Mouse (Mus musculus) midbrain, embryonic 13.5 days (tissue): ENCODE measurements around the gene Frem2. TPM values are rescaled to one million over a fixed set of nuclear protein-coding genes. Genes with fewer than 3 reads are reported as not detected.
A peak's percentile ranks its signal among the peaks of the same experiment; 100 is the strongest.

Source experiments
- ATAC-seq: fragments of 200-750 bp; cut with Nextera tagmentation; 2 replicates; pipeline ENCODE4 v1.8.0; 2017; ENCODE audit warnings: mild to moderate bottlenecking, moderate TSS enrichment, moderate library complexity
- H3K27ac ChIP-seq: fragments of 300-500 bp; sonication (generic); 2 replicates; pipeline ENCODE4 v1.5.1; 2015; ENCODE audit warnings: inconsistent platforms, mild to moderate bottlenecking, moderate library complexity
- H3K27me3 ChIP-seq: fragments of 300-500 bp; sonication (generic); 2 replicates; pipeline ENCODE4 v1.6.1; 2015; ENCODE audit warnings: mild to moderate bottlenecking, inconsistent platforms
- H3K36me3 ChIP-seq: fragments of 300-500 bp; sonication (generic); 2 replicates; pipeline ENCODE4 v1.6.1; 2015; ENCODE audit warnings: mild to moderate bottlenecking, inconsistent platforms
- H3K4me1 ChIP-seq: fragments of 300-500 bp; sonication (generic); replicated peaks from 2 replicates; pipeline ENCODE4 v1.6.1; 2015; ENCODE audit warnings: inconsistent platforms
- H3K4me2 ChIP-seq: fragments of 300-500 bp; sonication (generic); replicated peaks from 2 replicates; pipeline ENCODE4 v1.6.1; 2015; ENCODE audit warnings: moderate library complexity, mild to moderate bottlenecking, inconsistent platforms
- H3K4me3 ChIP-seq: fragments of 300-500 bp; sonication (generic); replicated peaks from 2 replicates; pipeline ENCODE4 v1.5.1; 2015; ENCODE audit warnings: mild to moderate bottlenecking, inconsistent platforms
- H3K9ac ChIP-seq: fragments of 300-500 bp; sonication (generic); replicated peaks from 2 replicates; pipeline ENCODE4 v1.6.1; 2015; ENCODE audit warnings: mild to moderate bottlenecking, inconsistent platforms
- H3K9me3 ChIP-seq: fragments of 300-500 bp; sonication (generic); 2 replicates; pipeline ENCODE4 v1.6.1; 2016; ENCODE audit warnings: mild to moderate bottlenecking, inconsistent platforms
- WGBS: fragments of 180-500 bp; shearing (Covaris S2); methylation state at CpG from one replicate; pipeline ENCODE4 v1.1.7; 2015; 5-methylcytosine and 5-hydroxymethylcytosine counted together
- polyA plus RNA-seq: library from polyadenylated mRNA; unstranded; fragments of >200 nt; fragmentation: Nextera tagmentation; extraction: Ambion mirVana; gene quantifications from 2 replicates; pipeline ENCODE4 v1.2.1, GENCODE M21; 2015

Gene Frem2
- polyA plus RNA-seq, 1 experiment from 2014 or later = 1.0 TPM

DNA sequence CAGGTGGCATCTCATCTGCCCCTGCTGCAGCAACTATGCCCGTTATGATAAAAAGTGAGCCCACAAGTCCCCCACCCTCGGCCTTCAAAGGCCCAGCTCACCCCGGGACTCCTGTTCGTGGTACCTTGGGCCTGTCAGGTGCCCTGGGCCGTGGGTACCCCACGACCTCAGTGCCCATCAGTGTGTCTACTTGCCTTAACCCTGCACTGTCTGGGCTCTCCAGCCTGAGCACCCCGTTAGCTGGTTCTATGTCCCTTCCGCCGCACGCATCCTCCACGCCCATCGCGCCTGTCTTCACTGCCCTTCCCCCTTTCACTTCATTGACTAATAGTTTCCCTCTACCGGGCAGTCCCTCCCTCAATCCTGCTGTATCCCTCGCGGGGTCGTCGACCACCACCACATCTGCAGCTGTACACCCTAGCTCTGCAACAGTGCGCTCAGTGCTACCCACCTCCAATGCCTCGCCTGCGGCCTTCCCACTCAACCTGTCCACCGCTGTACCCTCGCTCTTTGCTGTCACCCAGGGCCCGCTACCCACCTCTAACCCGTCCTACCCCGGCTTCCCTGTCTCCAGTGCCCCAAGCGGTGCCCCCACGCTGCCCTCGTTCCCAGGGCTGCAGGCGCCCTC lies 178.6 kb downstream of the Frem2 start:
- Histone ChIP-seq H3K4me3 (no peak overlapping the region), H3K27ac (no peak overlapping the region), H3K4me1 (no peaks in the 10 kb centered on the region), H3K9me3 (no peaks in the 10 kb centered on the region), H3K36me3 (peaks cover 86% of the 10 kb centered on the region), H3K27me3 (no peaks in the 10 kb centered on the region), H3K4me2 (no peak overlapping the region), H3K9ac (no peak overlapping the region)
- peak; percentile 51 for ATAC-seq
- 97% methylated on average over 30 of the region's 30 CpGs for WGBS

DNA sequence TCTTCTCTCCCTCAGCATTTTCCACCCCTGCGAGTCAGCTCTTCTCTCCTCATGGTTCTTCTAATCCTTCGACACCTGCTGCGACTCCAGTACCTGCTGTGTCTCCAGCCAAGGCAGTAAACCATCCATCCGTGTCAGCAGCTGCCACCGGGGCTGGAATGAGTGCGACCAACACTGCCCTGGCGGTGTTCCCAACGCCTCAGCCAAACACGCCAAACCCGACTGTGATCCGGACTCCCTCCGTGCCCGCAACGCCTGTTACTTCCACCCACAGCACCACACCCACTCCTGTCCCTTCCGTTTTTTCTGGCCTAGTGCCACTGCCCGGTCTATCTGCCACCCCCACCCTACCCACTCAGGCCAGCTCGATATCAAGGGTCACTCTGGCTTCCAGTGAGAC lies 179.7 kb downstream of the Frem2 start:
- Histone ChIP-seq H3K27ac (no peak overlapping the region), H3K4me1 (no peaks in the 10 kb centered on the region), H3K9me3 (no peaks in the 10 kb centered on the region), H3K9ac (no peak overlapping the region), H3K4me2 (no peak overlapping the region), H3K27me3 (no peaks in the 10 kb centered on the region), H3K36me3 (peaks cover 92% of the 10 kb centered on the region), H3K4me3 (no peak overlapping the region)
- ATAC-seq = no peak
- 88% methylated on average over 17 of the region's 17 CpGs for WGBS

DNA sequence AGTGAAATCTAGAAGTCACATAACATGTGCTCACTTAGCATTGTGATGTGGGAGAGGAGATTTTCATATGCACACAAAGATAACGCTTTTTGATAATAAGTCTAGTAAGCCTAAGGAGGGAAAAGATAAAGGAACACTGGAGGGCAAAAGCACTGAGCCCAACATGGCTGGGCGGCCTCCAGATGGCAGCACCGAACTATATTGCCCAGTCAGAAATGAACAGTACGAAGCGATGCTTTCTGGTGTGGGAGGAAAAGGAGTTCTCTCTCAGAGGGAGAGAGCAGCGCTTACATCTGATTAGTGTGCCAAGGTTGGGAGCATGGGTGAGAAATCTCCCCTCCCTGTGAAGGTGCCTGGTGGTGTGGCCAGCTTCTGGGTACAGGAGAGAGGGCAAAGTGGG lies 181.3 kb downstream of the Frem2 start:
- 73% methylated on average over 6 of the region's 6 CpGs for WGBS
- peaks cover 93% of the 10 kb centered on the region for H3K36me3 ChIP-seq

DNA sequence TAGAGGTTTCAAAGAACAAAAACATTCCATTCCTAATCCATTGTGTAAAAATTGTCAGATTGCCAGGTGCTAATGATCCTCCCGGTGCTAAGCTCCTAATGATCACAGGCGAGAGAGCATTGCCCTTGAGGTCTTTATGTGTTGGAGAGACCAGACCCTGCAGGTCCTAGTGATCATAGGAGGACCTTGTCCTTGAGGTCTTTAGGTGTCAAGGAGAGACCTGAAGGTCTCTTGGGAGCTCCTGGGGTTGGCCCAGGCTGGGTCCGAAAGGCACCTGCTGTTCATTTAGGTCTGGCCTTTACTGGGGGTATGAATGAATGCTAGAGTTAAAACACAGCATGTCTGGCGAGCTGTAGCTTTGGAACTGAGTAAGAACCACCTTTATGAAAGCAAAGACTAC lies 183.0 kb downstream of the Frem2 start:
- H3K4me1 ChIP-seq = no peaks in the 10 kb centered on the region
- no peak for ATAC-seq
- no peak overlapping the region for H3K9ac ChIP-seq
- no peaks in the 10 kb centered on the region for H3K9me3 ChIP-seq
- peaks cover 93% of the 10 kb centered on the region for H3K36me3 ChIP-seq
- H3K4me3 ChIP-seq = no peak overlapping the region
- no peak overlapping the region for H3K4me2 ChIP-seq
- 82% methylated on average over 4 of the region's 4 CpGs for WGBS
- no peaks in the 10 kb centered on the region for H3K27me3 ChIP-seq
- no peak overlapping the region for H3K27ac ChIP-seq

More for the DNA sequence above, 181.3 kb downstream of the Frem2 start:
- H3K27me3 ChIP-seq = no peaks in the 10 kb centered on the region
- no peaks in the 10 kb centered on the region for H3K4me1 ChIP-seq
- ATAC-seq = no peak
- no peak overlapping the region for H3K4me3 ChIP-seq
- no peak overlapping the region for H3K9ac ChIP-seq
- H3K27ac ChIP-seq = no peak overlapping the region
- H3K4me2 ChIP-seq = no peak overlapping the region
- no peaks in the 10 kb centered on the region for H3K9me3 ChIP-seq

DNA sequence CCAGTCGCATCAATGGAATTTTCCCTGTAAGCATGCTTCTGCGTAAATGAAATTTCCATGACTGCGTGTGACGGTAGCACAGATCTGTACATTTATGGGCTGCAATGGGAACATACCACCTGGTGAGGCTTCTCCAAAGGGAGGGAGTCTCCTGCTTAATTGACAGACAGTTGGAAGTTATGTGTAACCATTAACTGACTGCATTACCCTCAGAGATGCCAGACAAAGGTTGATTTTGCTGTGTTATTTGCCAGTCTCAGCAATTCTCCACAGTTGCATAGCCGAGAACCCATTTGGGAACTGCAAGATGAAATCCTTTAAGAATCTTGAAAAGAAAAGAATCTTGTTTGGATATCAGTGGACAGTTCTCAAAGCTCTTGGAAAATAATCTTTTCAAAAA lies 185.1 kb downstream of the Frem2 start:
- Histone ChIP-seq H3K9me3 (no peaks in the 10 kb centered on the region), H3K9ac (no peak overlapping the region), H3K27me3 (no peaks in the 10 kb centered on the region), H3K36me3 (peaks cover 76% of the 10 kb centered on the region), H3K4me1 (peaks cover 10% of the 10 kb centered on the region), H3K27ac (no peak overlapping the region), H3K4me2 (no peak overlapping the region), H3K4me3 (no peak overlapping the region)
- 98% methylated on average over 5 of the region's 5 CpGs for WGBS
- no peak for ATAC-seq

DNA sequence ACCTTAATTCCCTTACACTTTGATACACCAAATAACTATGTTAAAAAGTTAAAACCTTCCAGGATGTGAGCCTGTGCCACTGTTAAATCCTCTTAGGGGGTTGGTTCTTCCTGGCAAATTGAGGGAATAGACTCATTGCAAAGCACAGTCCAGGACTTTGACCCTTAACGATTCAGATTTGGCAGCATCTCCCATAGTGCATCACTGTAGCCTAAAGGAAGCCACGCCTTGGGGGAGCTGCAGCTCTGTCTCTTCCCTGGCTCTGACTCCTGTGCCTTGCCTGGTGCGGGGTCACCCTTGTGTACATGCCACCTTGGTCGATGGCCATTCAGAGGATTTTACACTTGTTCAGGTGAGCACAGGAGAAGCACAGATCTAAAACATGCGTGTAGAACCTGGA lies 187.5 kb downstream of the Frem2 start:
- Histone ChIP-seq H3K27ac (no peak overlapping the region), H3K4me2 (no peak overlapping the region), H3K4me1 (peaks cover 34% of the 10 kb centered on the region), H3K36me3 (peaks cover 56% of the 10 kb centered on the region), H3K9ac (no peak overlapping the region), H3K4me3 (no peak overlapping the region), H3K27me3 (no peaks in the 10 kb centered on the region), H3K9me3 (no peaks in the 10 kb centered on the region)
- no peak for ATAC-seq
- WGBS = 94% methylated on average over 5 of the region's 5 CpGs

DNA sequence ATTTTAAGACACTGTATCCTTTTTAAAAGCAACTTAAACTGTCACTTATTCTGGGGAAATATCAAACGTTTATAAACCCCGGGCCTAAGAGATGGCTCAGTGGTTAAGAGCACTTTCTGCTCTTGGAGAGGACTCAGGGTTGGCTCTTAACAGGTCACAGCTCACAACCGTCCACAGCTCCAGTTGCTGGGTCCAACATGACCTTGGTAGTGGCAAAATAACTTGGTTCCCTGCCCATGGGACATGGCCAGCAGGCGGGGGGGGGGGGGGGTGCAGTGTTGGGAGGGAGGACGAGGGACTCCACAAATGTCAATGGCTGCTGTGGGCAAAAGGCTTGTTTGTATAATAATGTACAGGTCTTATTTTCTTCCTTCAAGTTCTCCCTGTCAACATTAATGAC lies 189.8 kb downstream of the Frem2 start:
- Histone ChIP-seq H3K4me3 (no peak overlapping the region; the same call in 1 of the 2 replicates), H3K9ac (no peak overlapping the region), H3K9me3 (no peaks in the 10 kb centered on the region), H3K36me3 (peaks cover 33% of the 10 kb centered on the region), H3K4me1 (peaks cover 39% of the 10 kb centered on the region), H3K4me2 (no peak overlapping the region), H3K27ac (no peak overlapping the region), H3K27me3 (no peaks in the 10 kb centered on the region)
- WGBS = 89% methylated on average over 5 of the region's 5 CpGs
- ATAC-seq = no peak

DNA sequence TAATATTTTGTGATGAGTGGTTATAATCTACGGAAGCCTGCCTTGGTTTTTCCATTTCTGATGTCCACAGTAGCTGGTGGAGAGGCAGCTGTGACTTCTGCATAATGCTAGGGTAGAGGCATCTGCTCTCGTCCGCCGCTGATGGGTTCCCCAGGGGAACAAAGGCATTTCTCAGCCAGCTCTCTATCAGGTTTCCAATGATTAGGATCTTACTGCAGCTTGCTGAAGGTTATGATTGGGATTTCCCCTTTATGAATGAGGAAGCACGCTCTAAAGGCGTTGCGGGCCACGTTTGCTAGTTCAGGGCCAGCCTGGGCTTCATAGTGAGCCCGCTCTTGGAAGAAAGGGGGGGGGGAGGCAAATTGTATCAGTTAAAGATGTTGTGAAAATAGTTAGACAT lies 190.7 kb downstream of the Frem2 start:
- ATAC-seq = no peak
- Histone ChIP-seq H3K27me3 (no peaks in the 10 kb centered on the region), H3K36me3 (peaks cover 25% of the 10 kb centered on the region), H3K4me1 (peaks cover 45% of the 10 kb centered on the region), H3K9ac (peak overlapping the region; percentile 54; the same call in 1 of the 2 replicates), H3K4me3 (peak overlapping the region; percentile 87), H3K27ac (no peak overlapping the region), H3K4me2 (peak overlapping the region; percentile 72), H3K9me3 (no peaks in the 10 kb centered on the region)
- WGBS = 68% methylated on average over 9 of the region's 9 CpGs

DNA sequence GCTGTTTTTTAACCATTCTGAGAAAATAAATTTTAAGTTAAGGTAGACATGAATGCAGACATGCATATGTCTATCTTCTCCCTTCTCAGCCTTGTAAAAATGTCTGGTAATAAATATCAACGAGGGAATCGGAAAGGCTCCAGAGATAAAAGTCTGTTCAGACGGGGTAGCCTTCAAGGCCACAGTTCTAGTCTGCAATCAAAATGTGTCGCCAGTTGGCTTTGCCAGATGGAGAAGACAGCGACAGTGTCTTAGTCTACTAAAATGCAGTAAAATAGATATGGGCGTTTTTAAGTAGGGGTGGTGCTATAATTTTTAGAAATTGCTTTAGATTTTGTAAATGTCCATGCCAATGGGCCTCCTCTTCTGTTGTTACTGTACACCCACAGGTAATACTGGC lies 191.8 kb downstream of the Frem2 start:
- Histone ChIP-seq H3K4me3 (peak overlapping the region; percentile 87), H3K27me3 (no peaks in the 10 kb centered on the region), H3K36me3 (peaks cover 24% of the 10 kb centered on the region), H3K4me1 (peaks cover 50% of the 10 kb centered on the region), H3K9ac (peak overlapping the region; percentile 53), H3K27ac (no peak overlapping the region), H3K4me2 (peak overlapping the region; percentile 72), H3K9me3 (no peaks in the 10 kb centered on the region)
- no peak for ATAC-seq
- WGBS = 67% methylated on average over 6 of the region's 6 CpGs

DNA sequence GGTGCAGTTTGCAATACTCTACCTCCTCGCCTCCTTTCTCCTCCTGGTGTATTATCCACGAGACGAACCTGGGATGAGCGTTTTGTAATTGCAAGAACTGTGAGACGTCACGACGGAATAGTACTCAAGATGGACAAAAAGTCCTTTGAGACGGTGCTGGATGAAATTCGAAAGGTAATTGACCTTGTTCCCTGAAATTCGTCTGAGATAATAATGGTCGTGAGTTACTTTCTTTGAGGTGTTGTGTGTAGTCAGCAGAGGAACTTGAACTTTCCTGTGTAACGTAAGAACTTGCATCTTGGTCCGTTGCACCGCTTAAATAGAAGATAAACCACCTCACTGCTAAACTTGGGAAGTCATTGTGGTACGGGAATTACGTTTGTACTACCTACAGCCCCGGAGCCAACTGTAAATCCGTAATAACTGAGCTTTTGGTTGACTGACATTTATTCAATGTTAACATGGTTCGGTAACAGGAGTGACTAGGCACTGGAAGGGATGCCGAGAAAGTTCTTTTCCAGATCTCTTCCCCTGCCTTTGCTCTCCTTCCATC lies 192.9 kb downstream of the Frem2 start:
- ATAC-seq = no peak
- H3K9ac ChIP-seq = peak overlapping the region; percentile 89
- H3K4me1 ChIP-seq = peaks cover 50% of the 10 kb centered on the region

More for the DNA sequence above, 192.9 kb downstream of the Frem2 start:
- Histone ChIP-seq H3K27me3 (no peaks in the 10 kb centered on the region), H3K9me3 (no peaks in the 10 kb centered on the region), H3K4me2 (peak overlapping the region; percentile 72), H3K36me3 (peaks cover 23% of the 10 kb centered on the region), H3K27ac (peak overlapping the region; percentile 92), H3K4me3 (peak overlapping the region; percentile 87)
- under 1% methylated on average over 20 of the region's 20 CpGs for WGBS
